Mouse (Mus musculus) cerebellum, adult 2 months (tissue): ENCODE data around the gene Mindy2. TPM values are rescaled to one million over a fixed set of nuclear protein-coding genes. Genes with fewer than 3 reads are reported as not detected.
A peak's percentile ranks its signal among the peaks of the same experiment; 100 is the strongest.

Source experiments
- DNase-seq, 2 experiments: peaks; one replicate each; pipeline ENCODE4 v3.0.0; 2021
- H3K27ac ChIP-seq: fragments of 200-500 bp; 2 replicates; pipeline ENCODE4 v1.5.1; 2012; ENCODE audit warnings: low read length, control low read depth, inconsistent platforms; ENCODE audit not compliant: insufficient read depth
- H3K27me3 ChIP-seq: fragments of 200-500 bp; 2 replicates; pipeline ENCODE4 v1.6.1; 2012; ENCODE audit warnings: inconsistent platforms, mild to moderate bottlenecking, low read length, moderate library complexity; ENCODE audit not compliant: control insufficient read depth, insufficient read depth
- H3K4me1 ChIP-seq: fragments of 200-500 bp; 2 replicates; pipeline ENCODE4 v1.6.1; 2011; ENCODE audit warnings: low read length; ENCODE audit not compliant: control insufficient read depth, insufficient read depth
- H3K4me3 ChIP-seq: fragments of 200-500 bp; replicated peaks from 2 replicates; pipeline ENCODE3; 2011; ENCODE audit warnings: mild to moderate bottlenecking, low read depth, low read length, control low read depth; ENCODE audit not compliant: insufficient read depth
- CTCF ChIP-seq: fragments of 200-500 bp; IDR thresholded peaks from 2 replicates; pipeline ENCODE4 v1.5.1; 2011; ENCODE audit warnings: low read depth, mild to moderate bottlenecking, control low read depth, low read length, moderate library complexity, borderline replicate concordance; ENCODE audit not compliant: insufficient read depth
- POLR2A ChIP-seq: fragments of 200-500 bp; IDR thresholded peaks from 2 replicates; pipeline ENCODE4 v1.6.1; 2011; ENCODE audit warnings: low read length, control low read depth, borderline replicate concordance; ENCODE audit not compliant: insufficient read depth
- WGBS: fragments of 180-500 bp; shearing (Covaris S2); methylation state at CpG from one replicate; pipeline ENCODE4 v1.1.7; 2018; 5-methylcytosine and 5-hydroxymethylcytosine counted together
- polyA plus RNA-seq: library from polyadenylated mRNA; depleted of rRNA; stranded (reverse); fragments of >200 nt; gene quantifications from 2 replicates; pipeline ENCODE4 v1.2.3, GENCODE M21; 2012; rRNA removed

Mindy2 gene
- 58.4 and 67.3 TPM in 2 replicates for polyA plus RNA-seq

DNA sequence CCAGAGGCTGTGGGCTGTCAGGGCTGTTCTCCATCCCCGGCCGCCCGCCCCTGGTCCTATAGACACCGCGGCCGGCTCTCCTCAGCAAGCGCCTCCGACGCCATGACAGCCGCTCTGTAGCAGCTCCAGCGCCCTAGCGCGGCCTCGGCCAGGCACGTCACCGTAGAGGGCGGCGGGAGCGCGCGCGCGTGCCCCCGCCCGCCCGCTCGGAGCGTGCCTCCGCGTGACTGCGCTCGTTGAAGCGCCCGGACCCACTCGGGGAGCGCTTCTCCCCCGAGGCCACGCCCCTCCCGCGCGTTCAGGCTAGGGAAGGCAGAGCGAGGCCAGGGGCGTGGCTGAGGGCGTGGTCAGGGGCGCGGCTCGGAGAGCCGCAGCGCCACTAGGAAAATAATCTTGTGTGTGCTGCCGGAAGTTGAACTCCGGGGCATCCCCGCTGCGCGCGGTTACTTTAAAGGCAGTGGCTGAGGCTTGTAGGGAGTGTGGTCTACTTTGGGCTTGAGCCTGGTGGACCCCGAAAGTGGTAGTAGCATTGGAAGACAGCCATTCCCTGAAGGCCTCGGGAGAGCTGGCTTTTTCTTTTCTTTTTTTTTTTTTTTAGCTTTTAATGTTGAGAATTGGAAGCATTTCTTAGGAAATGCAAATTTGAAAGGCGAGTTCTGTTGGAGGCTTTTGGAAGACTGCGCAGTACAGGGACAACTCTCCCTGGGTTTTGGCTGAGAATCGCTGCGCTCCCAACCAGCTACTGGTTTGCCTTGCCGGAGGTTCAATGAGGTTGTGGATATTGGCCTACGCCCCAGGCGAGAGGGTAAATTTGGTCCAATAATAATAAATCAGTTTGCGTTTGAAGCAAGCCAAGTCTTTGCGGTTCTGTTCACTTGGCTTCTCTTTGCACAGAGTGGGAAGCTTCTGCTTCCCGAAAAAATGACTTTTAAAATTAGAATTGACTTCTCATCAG is at the start of gene Mindy2:
Mindy2 (minus strand) TSS at position 162 of the 955 bp plus-strand sequence.
- peak; percentile 98 to 99 for DNase-seq
- Histone ChIP-seq H3K4me3 (peak within 1 kb of the TSS; percentile 100), H3K27me3 (no peaks in the 10 kb centered on the region), H3K27ac (peak within 1 kb of the TSS; percentile 97), H3K4me1 (peaks cover 6% of the 10 kb centered on the region; the same call in 1 of the 2 replicates)
- whole genome bisulfite sequencing = under 1% methylated on average over 67 of the region's 67 CpGs
- TF ChIP-seq POLR2A (peak; percentile 77), CTCF (no peak)

DNA sequence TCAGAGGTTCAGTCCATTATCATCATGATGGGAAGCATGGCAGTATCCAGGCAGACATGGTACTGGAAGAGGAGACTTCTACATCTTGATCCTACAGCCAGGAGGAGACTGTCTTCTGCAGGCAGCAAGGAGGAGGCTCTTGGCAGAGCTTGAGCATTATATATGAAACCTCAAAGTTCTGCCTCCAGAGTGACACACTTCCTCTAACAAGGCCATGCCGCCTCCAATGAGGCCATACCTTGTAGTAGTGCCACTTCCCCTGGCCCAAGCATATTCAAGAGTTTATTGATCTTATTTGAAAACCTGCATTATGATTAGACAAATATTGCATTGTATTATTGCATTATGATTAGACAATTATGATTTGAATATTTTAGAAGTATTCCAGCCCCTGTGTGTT is 49.5 kb upstream of the Mindy2 start:
- no peak overlapping the region for H3K27ac ChIP-seq
- no peak for DNase-seq
- H3K27me3 ChIP-seq = no peaks in the 10 kb centered on the region
- TF ChIP-seq CTCF (no peak), POLR2A (no peak)
- no peak overlapping the region for H3K4me3 ChIP-seq
- WGBS = 95% methylated on average over 1 of the region's 1 CpGs
- no peaks in the 10 kb centered on the region for H3K4me1 ChIP-seq

DNA sequence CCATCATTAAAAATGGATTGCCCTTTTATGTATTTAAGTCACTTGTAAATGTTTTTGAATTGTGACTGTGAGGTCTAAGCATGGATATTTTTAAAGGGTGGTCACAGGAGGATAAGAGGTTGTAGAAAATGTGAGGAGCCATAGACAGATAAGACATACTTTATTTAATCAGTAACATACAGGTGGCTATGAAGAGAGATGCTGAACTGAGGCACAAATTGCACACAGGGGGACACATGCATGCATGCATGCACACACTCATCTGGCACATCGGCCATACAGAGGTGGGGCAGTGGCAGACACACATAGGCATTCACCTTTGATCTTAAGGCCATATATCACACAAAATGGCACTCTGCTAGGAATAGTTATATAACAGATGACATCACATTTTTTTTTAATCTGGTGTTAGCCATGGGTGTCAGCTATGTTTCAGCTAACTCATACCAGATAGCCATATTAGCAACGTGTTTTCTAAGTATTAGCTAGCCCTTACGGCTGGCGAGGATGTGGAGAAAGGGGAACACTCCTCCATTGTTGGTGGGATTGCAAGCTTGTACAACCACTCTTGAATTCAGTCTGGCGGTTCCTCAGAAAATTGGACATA is 46.7 kb upstream of the Mindy2 start:
- Histone ChIP-seq H3K27me3 (no peaks in the 10 kb centered on the region), H3K4me1 (no peaks in the 10 kb centered on the region; the same call in 1 of the 2 replicates), H3K27ac (no peak overlapping the region), H3K4me3 (no peak overlapping the region)
- DNase-seq = no peak
- no peak for TF ChIP-seq POLR2A
- TF ChIP-seq CTCF = no peak
- 97% methylated on average over 5 of the region's 5 CpGs for WGBS

DNA sequence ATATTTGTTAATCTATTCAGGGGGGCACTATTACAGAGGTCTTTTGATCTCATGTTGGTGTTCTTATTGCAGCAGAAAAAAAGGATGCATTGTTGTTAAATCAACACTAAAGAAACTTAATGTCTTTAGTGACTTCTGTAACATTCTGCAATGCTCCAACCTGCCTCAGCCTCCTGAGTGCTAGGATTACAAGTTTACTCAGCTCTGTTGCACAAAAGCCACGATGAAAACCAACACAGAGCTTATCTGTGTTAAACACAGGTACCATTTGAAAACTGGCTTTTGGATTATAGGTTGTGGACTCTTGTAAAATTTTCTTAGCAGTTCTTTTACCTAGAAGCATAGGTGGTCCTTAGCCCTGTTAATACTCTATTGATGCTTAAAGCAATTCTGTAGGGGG is 41.1 kb upstream of the Mindy2 start:
- Histone ChIP-seq H3K4me1 (no peaks in the 10 kb centered on the region; the same call in 1 of the 2 replicates), H3K27me3 (no peaks in the 10 kb centered on the region), H3K4me3 (no peak overlapping the region), H3K27ac (no peak overlapping the region)
- 77% methylated on average over 1 of the region's 1 CpGs for WGBS
- no peak for TF ChIP-seq POLR2A
- no peak for TF ChIP-seq CTCF
- no peak for DNase-seq

DNA sequence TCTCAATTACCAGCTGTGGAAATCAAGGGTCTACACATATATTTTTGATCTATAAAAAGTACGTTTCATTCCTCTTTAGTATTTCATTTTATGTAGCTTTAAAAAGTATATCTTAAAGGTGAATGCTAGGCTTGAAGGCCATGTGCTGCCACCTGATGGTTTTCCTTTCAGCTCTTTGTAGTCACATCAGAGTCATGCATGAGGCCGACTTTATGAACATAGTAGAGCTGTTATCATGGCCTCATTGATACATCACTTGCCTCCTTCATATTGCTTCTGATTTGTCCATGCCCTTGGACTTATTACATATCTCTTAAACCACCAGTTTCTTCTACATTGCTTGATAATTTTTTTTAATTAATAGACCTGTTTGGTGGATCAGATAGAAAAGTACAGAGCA is 38.7 kb upstream of the Mindy2 start:
- TF ChIP-seq CTCF (no peak), POLR2A (no peak)
- H3K4me1 ChIP-seq = peaks cover 2% of the 10 kb centered on the region
- no peaks in the 10 kb centered on the region for H3K27me3 ChIP-seq
- no peak overlapping the region for H3K4me3 ChIP-seq
- H3K27ac ChIP-seq = no peak overlapping the region
- DNase-seq = no peak
- WGBS = 86% methylated on average over 2 of the region's 2 CpGs

DNA sequence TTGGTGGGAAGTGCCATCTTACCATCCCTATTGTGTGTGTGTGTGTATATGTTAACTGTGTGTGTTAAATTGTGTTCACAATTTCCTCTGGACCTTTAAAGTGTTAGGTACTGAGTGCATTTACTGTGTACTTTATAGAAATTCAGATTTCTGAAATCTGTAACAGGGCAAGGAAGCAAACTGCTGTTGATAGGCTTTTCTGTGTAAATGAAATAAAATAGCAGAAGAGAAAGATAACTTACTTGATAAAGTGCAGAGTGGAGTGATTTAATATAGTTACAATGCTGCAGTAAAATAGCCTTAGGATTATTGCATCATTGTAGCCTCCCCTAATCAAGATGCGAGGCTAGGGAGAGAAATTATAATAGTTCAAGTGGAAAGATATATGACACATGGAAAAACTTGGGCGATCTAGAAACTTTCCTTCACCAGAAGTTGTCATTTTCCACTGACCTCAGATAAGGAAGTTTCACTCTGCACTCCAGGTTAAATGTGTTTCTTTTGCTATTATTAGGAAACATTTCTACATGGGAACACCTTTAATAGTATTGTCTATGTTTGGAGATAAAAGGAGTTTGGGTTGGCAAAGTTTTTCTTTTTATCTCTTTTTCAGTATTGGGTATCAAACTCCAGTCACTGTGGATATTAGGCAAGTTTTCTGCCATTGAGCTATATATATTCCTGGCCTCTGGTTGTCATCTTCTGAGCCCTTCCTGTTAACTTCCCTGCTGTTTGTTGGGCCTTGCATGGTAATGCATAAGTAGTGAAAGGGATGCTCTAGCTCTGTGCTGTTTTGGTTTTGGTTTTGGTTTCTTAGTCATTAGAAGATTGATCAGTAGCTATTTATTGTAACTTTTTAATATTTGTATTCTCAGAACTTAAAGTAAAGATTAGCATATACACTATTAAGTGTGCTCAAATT is 35.1 kb upstream of the Mindy2 start:
- no peaks in the 10 kb centered on the region for H3K27me3 ChIP-seq
- TF ChIP-seq POLR2A = no peak
- no peak for TF ChIP-seq CTCF
- DNase-seq = no peak
- no peak overlapping the region for H3K27ac ChIP-seq
- peaks cover 5% of the 10 kb centered on the region for H3K4me1 ChIP-seq
- WGBS = 47% methylated on average over 2 of the region's 2 CpGs
- H3K4me3 ChIP-seq = no peak overlapping the region

DNA sequence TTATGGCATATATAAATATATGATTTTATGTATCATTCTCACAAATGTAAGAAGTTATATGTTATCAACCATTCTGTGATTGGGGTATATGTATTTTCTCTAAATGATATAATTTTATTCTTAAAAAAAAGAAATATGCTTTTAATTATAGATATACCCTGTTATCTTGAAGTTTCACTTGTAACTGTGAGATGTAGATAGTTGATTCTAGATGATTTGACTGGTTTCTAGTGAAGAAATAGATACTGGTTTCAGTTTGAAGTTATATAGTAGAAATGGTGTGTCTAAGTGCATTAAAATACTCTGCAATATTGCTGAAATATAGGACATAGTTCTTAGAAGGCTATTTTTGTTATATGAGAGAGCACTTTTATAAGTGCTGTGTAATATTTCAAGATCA is 33.6 kb upstream of the Mindy2 start:
- H3K27ac ChIP-seq = no peak overlapping the region
- TF ChIP-seq POLR2A (no peak), CTCF (no peak)
- H3K4me3 ChIP-seq = no peak overlapping the region
- H3K4me1 ChIP-seq = peaks cover 5% of the 10 kb centered on the region
- DNase-seq = no peak
- H3K27me3 ChIP-seq = no peaks in the 10 kb centered on the region
